Mouse (Mus musculus) spleen, adult 10 weeks (tissue): ENCODE results near the gene Pdxp. TPM values are rescaled to one million over a fixed set of nuclear protein-coding genes. Genes with fewer than 3 reads are reported as not detected.

ENCODE experiments used
- polyA plus RNA-seq: library from polyadenylated mRNA; stranded (reverse); fragments of 350-450 nt; fragmentation: Illumina TruSeq; extraction: RNeasy Lipid Tissue Mini Kit (QIAGEN cat#74804); gene quantifications from one replicate; pipeline ENCODE4 v1.2.3, GENCODE M21; 2015; ENCODE audit warnings: low replicate concordance; ENCODE audit not compliant: insufficient read depth

Pdxp gene
- polyA plus RNA-seq = 6.3 TPM

GRCm38 (mm10) chr15:78913632-78914090, at the start of gene Pdxp:
Pdxp (plus strand) TSS chr15:78913919.

GRCm38 (mm10) chr15:78876991-78877809, 36.5 kb upstream of the Pdxp start, which contains the start of gene Gga1:
Gga1 (plus strand) TSS chr15:78877190.

GRCm38 (mm10) chr15:78899409-78899739, 14.3 kb upstream of the Pdxp start, which contains the start of gene Gm49510:
Gm49510 (plus strand) TSS chr15:78899667.

GRCm38 (mm10) chr15:78899740-78900584, 13.8 kb upstream of the Pdxp start, which contains the start of gene Sh3bp1:
Sh3bp1 (plus strand) TSS chr15:78899768.

GRCm38 (mm10) chr15:78926021-78926919, 12.6 kb downstream of the Pdxp start, which contains the start of gene Lgals1:
Lgals1 (plus strand) TSS chr15:78926725.

GRCm38 (mm10) chr15:78934784-78935320, 21.1 kb downstream of the Pdxp start, which contains the start of gene Nol12:
Nol12 (plus strand) TSS chr15:78934933.

GRCm38 (mm10) chr15:78947657-78948056, 33.9 kb downstream of the Pdxp start, which contains the start of gene Triobp:
Triobp (plus strand) TSS chr15:78947724.

Other genes with a start within 250 kb of the Pdxp start
- gene Elfn2, start 195.1 kb upstream of the Pdxp start, polyA plus RNA-seq = 0.08 TPM
- 33.7 TPM for gene Mfng, start 140.4 kb upstream of the Pdxp start, polyA plus RNA-seq
- gene Card10, start 110.9 kb upstream of the Pdxp start, polyA plus RNA-seq = 0.91 TPM
- 3.2 TPM for gene Cdc42ep1, start 71.3 kb upstream of the Pdxp start, polyA plus RNA-seq
- gene Lgals2, start 58.4 kb upstream of the Pdxp start, polyA plus RNA-seq = 0.51 TPM
- gene Gga1, start 36.7 kb upstream of the Pdxp start, polyA plus RNA-seq = 20.3 TPM
- not detected for gene Gm49510, start 14.3 kb upstream of the Pdxp start, polyA plus RNA-seq
- 39.0 TPM for gene Sh3bp1, start 14.2 kb upstream of the Pdxp start, polyA plus RNA-seq
- gene Lgals1, start 12.8 kb downstream of the Pdxp start, polyA plus RNA-seq = 71.2 TPM
- 16.0 TPM for gene Nol12, start 21.0 kb downstream of the Pdxp start, polyA plus RNA-seq
- gene Triobp, start 33.8 kb downstream of the Pdxp start, polyA plus RNA-seq = 7.8 TPM
- 27.7 TPM for gene H1f0, start 114.5 kb downstream of the Pdxp start, polyA plus RNA-seq
- gene Galr3, start 128.0 kb downstream of the Pdxp start, polyA plus RNA-seq = not detected
- 12.7 TPM for gene Ankrd54, start 149.0 kb downstream of the Pdxp start, polyA plus RNA-seq
- 131 TPM for gene Eif3l, start 161.3 kb downstream of the Pdxp start, polyA plus RNA-seq
- gene Micall1, start 195.0 kb downstream of the Pdxp start, polyA plus RNA-seq = 15.0 TPM
- gene Polr2f, start 227.1 kb downstream of the Pdxp start, polyA plus RNA-seq = 23.0 TPM
- 0.72 TPM for gene 1700088E04Rik, start 227.3 kb downstream of the Pdxp start, polyA plus RNA-seq